Mouse (Mus musculus) naive thymus-derived CD4-positive, alpha-beta T cell, adult 5 months (primary cell): ENCODE data around the gene Clec1b. TPM values are rescaled to one million over a fixed set of nuclear protein-coding genes. Genes with fewer than 3 reads are reported as not detected.

Experiments
- polyA plus RNA-seq: library from polyadenylated mRNA; unstranded; fragments of 100-300 nt; shearing (Covaris generic); gene quantifications from one replicate; pipeline ENCODE4 v1.2.1, GENCODE M21; 2017

The Clec1b gene
- 0.32 TPM for polyA plus RNA-seq

GRCm38 (mm10) chr6:129396997-129397396 lies at the start of gene Clec1b:
TSS of gene Clec1b (plus strand) at chr6:129397297.

GRCm38 (mm10) chr6:129385774-129386173 lies 11.3 kb upstream of the Clec1b start, which contains the start of gene Clec12b:
TSS of gene Clec12b (minus strand) at chr6:129385874.

GRCm38 (mm10) chr6:129408562-129408961 lies 11.5 kb downstream of the Clec1b start, which contains the start of gene Clec9a:
TSS of gene Clec9a (plus strand) at chr6:129408862.

GRCm38 (mm10) chr6:129451411-129452039 lies 54.4 kb downstream of the Clec1b start, which contains the start of gene Clec1a:
TSS of gene Clec1a (minus strand) at chr6:129452000.

Other genes starting within 250 kb of the Clec1b start
- gene Clec2d, start 216.7 kb upstream of the Clec1b start, polyA plus RNA-seq, result 11.0 TPM
- 160 TPM for gene Cd69, start 121.9 kb upstream of the Clec1b start, polyA plus RNA-seq
- not detected for gene 4922502D21Rik, start 65.5 kb upstream of the Clec1b start, polyA plus RNA-seq
- gene Clec12a, start 54.6 kb upstream of the Clec1b start, polyA plus RNA-seq, result not detected
- not detected for gene Clec12b, start 11.4 kb upstream of the Clec1b start, polyA plus RNA-seq
- gene Clec9a, start 11.6 kb downstream of the Clec1b start, polyA plus RNA-seq, result not detected
- not detected for gene Clec1a, start 54.7 kb downstream of the Clec1b start, polyA plus RNA-seq
- not detected for gene Olr1, start 109.9 kb downstream of the Clec1b start, polyA plus RNA-seq
- not detected for gene Tmem52b, start 115.3 kb downstream of the Clec1b start, polyA plus RNA-seq
- 5.0 TPM for gene Gabarapl1, start 135.9 kb downstream of the Clec1b start, polyA plus RNA-seq
- not detected for gene Klre1, start 180.6 kb downstream of the Clec1b start, polyA plus RNA-seq
- 19.2 TPM for gene Klrd1, start 194.5 kb downstream of the Clec1b start, polyA plus RNA-seq
- 0.29 TPM for gene Klrk1, start 226.6 kb downstream of the Clec1b start, polyA plus RNA-seq
- gene Klrc3, start 246.0 kb downstream of the Clec1b start, polyA plus RNA-seq, result not detected